Mouse (Mus musculus) testis, adult 2 months (tissue): ENCODE measurements around the gene Ccdc137. TPM values are rescaled to one million over a fixed set of nuclear protein-coding genes. Genes with fewer than 3 reads are reported as not detected.

Experiments
- H3K27ac ChIP-seq: fragments of 200-500 bp; 2 replicates; pipeline ENCODE4 v1.5.1; 2012; ENCODE audit warnings: low read depth, low read length; ENCODE audit not compliant: control insufficient read depth, insufficient read depth
- H3K27me3 ChIP-seq: fragments of 200-500 bp; 2 replicates; pipeline ENCODE4 v1.6.1; 2012; ENCODE audit warnings: mild to moderate bottlenecking, low read length, moderate library complexity; ENCODE audit not compliant: control insufficient read depth, insufficient read depth
- H3K36me3 ChIP-seq: fragments of 200-500 bp; 2 replicates; pipeline ENCODE4 v1.6.1; 2012; ENCODE audit warnings: mild to moderate bottlenecking, low read length; ENCODE audit not compliant: control insufficient read depth, insufficient read depth
- H3K4me1 ChIP-seq: fragments of 200-500 bp; 2 replicates; pipeline ENCODE4 v1.6.1; 2012; ENCODE audit warnings: low read length; ENCODE audit not compliant: control insufficient read depth, insufficient read depth
- H3K4me3 ChIP-seq: fragments of 200-500 bp; 2 replicates; pipeline ENCODE4 v1.5.1; 2012; ENCODE audit warnings: low read depth, mild to moderate bottlenecking, low read length, moderate library complexity, mixed read lengths; ENCODE audit not compliant: control insufficient read depth
- CTCF ChIP-seq: fragments of 200-500 bp; IDR thresholded peaks from 2 replicates; pipeline ENCODE4 v1.5.1; 2012; ENCODE audit warnings: low read depth, mild to moderate bottlenecking, inconsistent platforms, low read length, moderate library complexity; ENCODE audit not compliant: control insufficient read depth, insufficient read depth, insufficient replicate concordance
- POLR2A ChIP-seq: fragments of 200-500 bp; IDR thresholded peaks from 2 replicates; pipeline ENCODE4 v1.6.1; 2012; ENCODE audit warnings: low read depth, mild to moderate bottlenecking, inconsistent platforms, low read length, moderate library complexity; ENCODE audit not compliant: control insufficient read depth
- polyA plus RNA-seq: library from polyadenylated mRNA; depleted of rRNA; stranded (reverse); fragments of >200 nt; gene quantifications from 2 replicates; pipeline ENCODE4 v1.2.3, GENCODE M21; 2012

The Ccdc137 gene
- polyA plus RNA-seq, 1 experiment = 6.9 TPM

DNA sequence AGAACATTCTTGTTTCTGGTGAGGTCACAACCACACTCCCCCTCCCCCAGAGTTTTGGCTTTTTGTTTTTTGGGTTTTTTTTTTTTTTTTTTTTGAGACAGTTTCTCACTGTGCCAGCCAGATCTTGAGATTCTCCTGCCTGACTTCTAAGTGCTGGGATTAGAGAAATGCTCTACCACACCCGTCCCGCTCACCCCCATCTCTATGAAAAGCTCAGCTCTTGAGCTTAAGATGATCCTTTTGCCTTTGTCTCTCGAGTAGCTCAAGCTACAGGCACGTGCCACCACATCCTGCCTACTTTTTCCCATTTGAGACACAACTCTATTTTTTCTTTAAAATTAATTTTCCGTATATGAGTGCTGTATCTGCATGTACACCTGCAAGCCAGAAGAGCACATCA is 6.5 kb downstream of the Ccdc137 start:
- Histone ChIP-seq H3K27me3 (no peaks in the 10 kb centered on the region), H3K4me1 (peaks cover 5% of the 10 kb centered on the region; the same call in 1 of the 2 replicates), H3K4me3 (no peak overlapping the region), H3K27ac (no peak overlapping the region), H3K36me3 (no peaks in the 10 kb centered on the region; the same call in 1 of the 2 replicates)
- TF ChIP-seq POLR2A = no peak
- TF ChIP-seq CTCF = no peak

DNA sequence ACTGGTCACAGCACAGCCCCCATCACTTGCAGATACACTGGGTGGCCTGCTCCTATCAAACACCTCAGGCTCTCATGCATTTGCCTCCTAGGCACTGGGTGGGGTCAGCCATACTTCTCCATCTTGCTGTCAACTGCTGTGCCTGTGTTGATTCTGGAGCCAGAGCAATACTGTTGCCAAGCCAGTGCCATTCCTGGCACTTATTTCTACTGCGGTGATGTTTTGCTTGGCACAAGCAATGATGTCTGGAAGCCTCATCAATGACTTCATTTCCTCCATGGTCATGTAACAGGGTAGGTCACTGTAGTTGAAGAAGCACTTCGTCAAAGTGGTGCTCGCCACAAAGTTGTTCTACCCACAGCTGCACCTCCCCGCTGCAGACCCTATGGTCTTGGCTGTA is 7.6 kb downstream of the Ccdc137 start:
- no peaks in the 10 kb centered on the region for H3K27me3 ChIP-seq
- TF ChIP-seq CTCF (no peak), POLR2A (no peak)
- H3K36me3 ChIP-seq = peaks cover 1% of the 10 kb centered on the region; the same call in 1 of the 2 replicates
- no peak overlapping the region for H3K27ac ChIP-seq
- no peak overlapping the region for H3K4me3 ChIP-seq
- H3K4me1 ChIP-seq = peaks cover 5% of the 10 kb centered on the region; the same call in 1 of the 2 replicates

GRCm38 (mm10) chr11:120467051-120467735 is 9.3 kb downstream of the Ccdc137 start, which contains the start of gene Arl16:
Gene Arl16 (minus strand): TSS chr11:120467607.
- H3K27ac ChIP-seq = peak within 1 kb of the TSS; percentile 73
- no peak for TF ChIP-seq CTCF
- peak; percentile 88 for TF ChIP-seq POLR2A
- peaks cover 1% of the 10 kb centered on the region; the same call in 1 of the 2 replicates for H3K36me3 ChIP-seq
- peaks cover 5% of the 10 kb centered on the region; the same call in 1 of the 2 replicates for H3K4me1 ChIP-seq
- H3K4me3 ChIP-seq = peak within 1 kb of the TSS; percentile 95
- H3K27me3 ChIP-seq = no peaks in the 10 kb centered on the region

GRCm38 (mm10) chr11:120467736-120468092 is 9.8 kb downstream of the Ccdc137 start:
- Histone ChIP-seq H3K27me3 (no peaks in the 10 kb centered on the region), H3K4me1 (peaks cover 5% of the 10 kb centered on the region; the same call in 1 of the 2 replicates), H3K4me3 (peak overlapping the region; percentile 95), H3K27ac (peak overlapping the region; percentile 73), H3K36me3 (peaks cover 3% of the 10 kb centered on the region; the same call in 1 of the 2 replicates)
- no peak for TF ChIP-seq POLR2A
- TF ChIP-seq CTCF = no peak

DNA sequence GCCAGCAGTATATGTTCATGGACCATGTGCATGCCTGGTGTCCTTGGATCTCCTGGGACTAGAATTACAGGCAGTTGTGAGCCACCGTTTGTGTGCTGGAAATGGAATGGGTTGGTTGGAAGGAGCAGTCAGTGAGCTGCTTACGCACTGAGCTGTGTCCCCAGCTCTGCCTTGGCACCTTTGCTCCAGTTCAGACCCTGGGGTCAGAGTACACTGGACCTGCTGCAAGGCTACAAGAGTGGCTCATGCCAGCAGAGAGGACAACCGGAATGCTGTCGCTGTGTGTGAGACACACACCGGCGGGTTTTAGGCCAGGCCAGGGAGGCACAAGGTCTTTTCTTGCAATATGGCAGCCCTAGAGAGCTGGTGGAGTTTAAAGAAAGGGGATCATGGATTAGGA is 14.1 kb downstream of the Ccdc137 start:
- no peak overlapping the region for H3K27ac ChIP-seq
- peaks cover 3% of the 10 kb centered on the region; the same call in 1 of the 2 replicates for H3K36me3 ChIP-seq
- H3K4me3 ChIP-seq = no peak overlapping the region
- no peaks in the 10 kb centered on the region for H3K4me1 ChIP-seq
- TF ChIP-seq POLR2A = no peak
- TF ChIP-seq CTCF = no peak
- no peaks in the 10 kb centered on the region for H3K27me3 ChIP-seq

GRCm38 (mm10) chr11:120483448-120483934 is 25.6 kb downstream of the Ccdc137 start:
- H3K4me1 ChIP-seq = peaks cover 11% of the 10 kb centered on the region
- TF ChIP-seq CTCF (no peak), POLR2A (no peak)
- H3K36me3 ChIP-seq = peaks cover 2% of the 10 kb centered on the region
- no peak overlapping the region for H3K27ac ChIP-seq
- H3K4me3 ChIP-seq = 0 out of 2 replicates have a peak overlapping the region, but pooled peaks have one; percentile 92
- H3K27me3 ChIP-seq = no peaks in the 10 kb centered on the region

GRCm38 (mm10) chr11:120484265-120484981 is 26.5 kb downstream of the Ccdc137 start, which contains the start of gene Mrpl12:
Gene Mrpl12 (plus strand): TSS chr11:120484613.
- TF ChIP-seq CTCF (no peak), POLR2A (peak; percentile 79)
- Histone ChIP-seq H3K27ac (peak within 1 kb of the TSS; percentile 79), H3K36me3 (peaks cover 2% of the 10 kb centered on the region), H3K27me3 (no peaks in the 10 kb centered on the region), H3K4me1 (peaks cover 11% of the 10 kb centered on the region), H3K4me3 (peak within 1 kb of the TSS; percentile 92)
